Mouse (Mus musculus) macrophage (primary cell): Measurements from ENCODE around the gene Ctnnb1. TPM values are rescaled to one million over a fixed set of nuclear protein-coding genes. Genes with fewer than 3 reads are reported as not detected.

ENCODE experiments used
- H3K27ac ChIP-seq: fragments of 350-480 bp; formaldehyde crosslinking; 2 replicates; pipeline ENCODE4 v1.9.0; 2021
- H3K36me3 ChIP-seq: fragments of 350-480 bp; formaldehyde crosslinking; 2 replicates; pipeline ENCODE4 v1.9.0; 2021; ENCODE audit errors: inconsistent target
- H3K4me3 ChIP-seq: fragments of 350-480 bp; formaldehyde crosslinking; 2 replicates; pipeline ENCODE4 v1.9.0; 2021; ENCODE audit errors: inconsistent target
- H3K79me2 ChIP-seq: fragments of 350-480 bp; formaldehyde crosslinking; 2 replicates; pipeline ENCODE4 v1.9.0; 2021; ENCODE audit errors: inconsistent target
- WGBS: methylation state at CpG from one replicate; pipeline ENCODE4 v1.1.7; 2026; ENCODE audit warnings: inconsistent platforms; ENCODE audit not compliant: missing documents; 5-methylcytosine and 5-hydroxymethylcytosine counted together
- polyA plus RNA-seq: library from polyadenylated mRNA; stranded (reverse); fragments of 250-400 nt; gene quantifications from 3 replicates; pipeline ENCODE4 v1.2.4, GENCODE M21; 2018; ENCODE audit warnings: inconsistent platforms
- total RNA-seq, 78 experiments: library from RNA; depleted of rRNA; stranded (reverse); fragments of 250-400 nt; gene quantifications; 1 replicate in 9 of 78; 2 replicates in 24 of 78; 3 replicates in 43 of 78; 4 replicates in 2 of 78; pipeline ENCODE4 v1.2.4; 2018; ENCODE audit warnings: inconsistent platforms in 56 of 78

The Ctnnb1 gene
- 100 to 1,000 TPM; 198 to 701 (median 264) TPM for total RNA-seq (2018; cell fraction: chromatin; rRNA removed)
- total RNA-seq (2018; cell fraction: cytosol; rRNA removed) = 100 to 1,000 TPM; 187 to 346 (median 253) TPM
- total RNA-seq (2018; cell fraction: nucleus; rRNA removed) = 100 to 1,000 TPM; 233 to 492 (median 290) TPM
- polyA plus RNA-seq = 277 to 288 TPM (median 280 TPM) in 3 replicates

GRCm38 (mm10) chr9:120929081-120929480 is at the start of gene Ctnnb1:
Ctnnb1 (plus strand) TSS chr9:120929216.
- peaks cover 4% of the 10 kb centered on the region for H3K79me2 ChIP-seq
- no peaks in the 10 kb centered on the region for H3K36me3 ChIP-seq
- no peak within 1 kb of the TSS for H3K27ac ChIP-seq
- no peak within 1 kb of the TSS for H3K4me3 ChIP-seq
- WGBS = 93% methylated on average over 11 of the region's 11 CpGs

GRCm38 (mm10) chr9:120880286-120880685 is 48.7 kb upstream of the Ctnnb1 start:
- no peak overlapping the region for H3K27ac ChIP-seq
- 91% methylated on average over 9 of the region's 9 CpGs for WGBS

GRCm38 (mm10) chr9:120881121-120881520 is 47.9 kb upstream of the Ctnnb1 start:
- no peaks in the 10 kb centered on the region for H3K79me2 ChIP-seq
- no peak overlapping the region for H3K27ac ChIP-seq
- H3K36me3 ChIP-seq = no peaks in the 10 kb centered on the region
- no peak overlapping the region for H3K4me3 ChIP-seq
- WGBS = 89% methylated on average over 15 of the region's 15 CpGs

More at GRCm38 (mm10) chr9:120880286-120880685, 48.7 kb upstream of the Ctnnb1 start:
- Histone ChIP-seq H3K4me3 (no peak overlapping the region), H3K36me3 (no peaks in the 10 kb centered on the region), H3K79me2 (no peaks in the 10 kb centered on the region)

GRCm38 (mm10) chr9:120881839-120882238 is 47.2 kb upstream of the Ctnnb1 start:
- H3K79me2 ChIP-seq = no peaks in the 10 kb centered on the region
- WGBS = 87% methylated on average over 4 of the region's 4 CpGs
- H3K27ac ChIP-seq = no peak overlapping the region
- no peaks in the 10 kb centered on the region for H3K36me3 ChIP-seq
- H3K4me3 ChIP-seq = no peak overlapping the region

GRCm38 (mm10) chr9:120884726-120885125 is 44.3 kb upstream of the Ctnnb1 start:
- 92% methylated on average over 10 of the region's 10 CpGs for WGBS
- H3K27ac ChIP-seq = no peak overlapping the region
- H3K4me3 ChIP-seq = no peak overlapping the region
- no peaks in the 10 kb centered on the region for H3K79me2 ChIP-seq
- H3K36me3 ChIP-seq = no peaks in the 10 kb centered on the region

GRCm38 (mm10) chr9:120887631-120888030 is 41.4 kb upstream of the Ctnnb1 start:
- Histone ChIP-seq H3K27ac (no peak overlapping the region), H3K36me3 (no peaks in the 10 kb centered on the region), H3K4me3 (no peak overlapping the region), H3K79me2 (no peaks in the 10 kb centered on the region)
- WGBS = 96% methylated on average over 2 of the region's 2 CpGs

- H3K79me2 ChIP-seq = no peaks in the 10 kb centered on the region
- no peaks in the 10 kb centered on the region for H3K36me3 ChIP-seq
- H3K4me3 ChIP-seq = no peak overlapping the region
- no peak overlapping the region for H3K27ac ChIP-seq
- 82% methylated on average over 11 of the region's 11 CpGs for WGBS
Measured at GRCm38 (mm10) chr9:120893435-120893834, 35.6 kb upstream of the Ctnnb1 start.

GRCm38 (mm10) chr9:120893971-120894370 is 35.0 kb upstream of the Ctnnb1 start:
- H3K4me3 ChIP-seq = no peak overlapping the region
- WGBS = 4% methylated on average over 10 of the region's 10 CpGs
- no peak overlapping the region for H3K27ac ChIP-seq
- H3K36me3 ChIP-seq = no peaks in the 10 kb centered on the region
- H3K79me2 ChIP-seq = no peaks in the 10 kb centered on the region

GRCm38 (mm10) chr9:120894376-120894775 is 34.6 kb upstream of the Ctnnb1 start:
- 82% methylated on average over 9 of the region's 9 CpGs for WGBS
- Histone ChIP-seq H3K27ac (no peak overlapping the region), H3K79me2 (no peaks in the 10 kb centered on the region), H3K36me3 (no peaks in the 10 kb centered on the region), H3K4me3 (no peak overlapping the region)

GRCm38 (mm10) chr9:120896502-120896901 is 32.5 kb upstream of the Ctnnb1 start:
- Histone ChIP-seq H3K4me3 (no peak overlapping the region), H3K36me3 (no peaks in the 10 kb centered on the region), H3K79me2 (no peaks in the 10 kb centered on the region), H3K27ac (no peak overlapping the region)
- 95% methylated on average over 5 of the region's 5 CpGs for WGBS

GRCm38 (mm10) chr9:120897269-120897668 is 31.7 kb upstream of the Ctnnb1 start:
- Histone ChIP-seq H3K79me2 (no peaks in the 10 kb centered on the region), H3K36me3 (no peaks in the 10 kb centered on the region), H3K27ac (no peak overlapping the region), H3K4me3 (no peak overlapping the region)
- WGBS = 93% methylated on average over 4 of the region's 4 CpGs

- 87% methylated on average over 4 of the region's 4 CpGs for WGBS
- no peaks in the 10 kb centered on the region for H3K36me3 ChIP-seq
- H3K4me3 ChIP-seq = no peak overlapping the region
- no peak overlapping the region for H3K27ac ChIP-seq
- no peaks in the 10 kb centered on the region for H3K79me2 ChIP-seq
Measured at GRCm38 (mm10) chr9:120899833-120900232, 29.2 kb upstream of the Ctnnb1 start.

GRCm38 (mm10) chr9:120900338-120901274 is 28.4 kb upstream of the Ctnnb1 start:
- no peak overlapping the region for H3K4me3 ChIP-seq
- WGBS = 93% methylated on average over 12 of the region's 12 CpGs
- H3K27ac ChIP-seq = no peak overlapping the region
- H3K79me2 ChIP-seq = no peaks in the 10 kb centered on the region
- no peaks in the 10 kb centered on the region for H3K36me3 ChIP-seq

GRCm38 (mm10) chr9:120902562-120902961 is 26.5 kb upstream of the Ctnnb1 start:
- Histone ChIP-seq H3K4me3 (no peak overlapping the region), H3K36me3 (no peaks in the 10 kb centered on the region), H3K27ac (no peak overlapping the region), H3K79me2 (no peaks in the 10 kb centered on the region)
- WGBS = 67% methylated on average over 8 of the region's 8 CpGs

GRCm38 (mm10) chr9:120908461-120908860 is 20.6 kb upstream of the Ctnnb1 start:
- no peak overlapping the region for H3K27ac ChIP-seq
- H3K36me3 ChIP-seq = no peaks in the 10 kb centered on the region
- no peaks in the 10 kb centered on the region for H3K79me2 ChIP-seq
- no peak overlapping the region for H3K4me3 ChIP-seq
- WGBS = 97% methylated on average over 6 of the region's 6 CpGs
